Mouse (Mus musculus) C2C12 (cell line): Measurements from ENCODE around the gene Tubgcp2.

Source experiments
- CEBPB ChIP-seq: IDR thresholded peaks from one replicate; pipeline ENCODE4 v1.6.1; 2011; ENCODE audit warnings: low read depth, mild to moderate bottlenecking, control low read depth, moderate library complexity
- CTCF ChIP-seq: IDR thresholded peaks from one replicate; pipeline ENCODE4 v1.5.1; 2011; ENCODE audit not compliant: control insufficient read depth, insufficient read depth, insufficient read length
- MAX ChIP-seq: IDR thresholded peaks from one replicate; pipeline ENCODE4 v1.6.1; 2011; ENCODE audit warnings: mild to moderate bottlenecking, control low read depth
- MYOD1 ChIP-seq: IDR thresholded peaks from one replicate; pipeline ENCODE4 v1.6.1; 2011; ENCODE audit warnings: low read depth; ENCODE audit not compliant: control insufficient read depth, insufficient read length
- MYOG ChIP-seq: IDR thresholded peaks from one replicate; pipeline ENCODE4 v1.6.1; 2011; ENCODE audit not compliant: control insufficient read depth, insufficient read length; ENCODE audit errors: extremely low read depth
- USF1 ChIP-seq: IDR thresholded peaks from one replicate; pipeline ENCODE4 v1.6.1; 2011; ENCODE audit warnings: low read depth, mild to moderate bottlenecking, control low read depth, moderate library complexity

DNA sequence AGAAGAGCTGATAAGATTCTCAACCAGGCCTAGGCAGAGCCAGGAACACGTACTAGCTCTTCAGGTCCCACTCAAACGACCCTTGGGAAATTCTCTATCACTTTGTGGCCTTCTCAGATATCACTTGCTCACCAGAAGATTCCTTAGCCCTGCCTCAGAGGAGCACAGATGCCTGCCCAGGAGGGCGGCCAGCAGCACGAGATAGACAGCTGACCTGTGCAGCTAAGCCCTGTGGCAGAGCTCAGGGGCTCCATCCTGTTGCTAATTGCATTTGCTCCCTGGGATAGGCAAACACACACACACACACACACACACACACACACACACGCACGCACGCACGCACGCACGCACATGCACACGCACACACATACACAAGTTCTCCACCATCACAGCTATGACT, 54.4 kb downstream of the Tubgcp2 start:
- TF ChIP-seq CEBPB (no peak), CTCF (no peak), MYOD1 (no peak), USF1 (no peak), MYOG (no peak), MAX (no peak)
